Mouse (Mus musculus) liver, embryonic 13.5 days (tissue): Measurements from ENCODE around the gene Tfpi2. TPM values are rescaled to one million over a fixed set of nuclear protein-coding genes. Genes with fewer than 3 reads are reported as not detected.

Experiments
- ATAC-seq: fragments of 200-750 bp; cut with Nextera tagmentation; 2 replicates; pipeline ENCODE4 v1.8.0; 2017; ENCODE audit warnings: low read depth, mild to moderate bottlenecking, moderate number of reproducible peaks, moderate library complexity
- DNase-seq: peaks from one replicate; pipeline ENCODE4 v3.0.0; 2022
- H3K27ac ChIP-seq: fragments of 300-500 bp; sonication (generic); 2 replicates; pipeline ENCODE4 v1.5.1; 2015; ENCODE audit warnings: moderate library complexity, mild to moderate bottlenecking, inconsistent platforms
- H3K27me3 ChIP-seq: fragments of 300-500 bp; sonication (generic); 2 replicates; pipeline ENCODE4 v1.6.1; 2015; ENCODE audit warnings: mild to moderate bottlenecking, inconsistent platforms
- H3K36me3 ChIP-seq: fragments of 300-500 bp; sonication (generic); 2 replicates; pipeline ENCODE4 v1.6.1; 2015; ENCODE audit warnings: mild to moderate bottlenecking, inconsistent platforms
- H3K4me1 ChIP-seq: fragments of 300-500 bp; sonication (generic); replicated peaks from 2 replicates; pipeline ENCODE4 v1.6.1; 2015; ENCODE audit warnings: inconsistent platforms
- H3K4me2 ChIP-seq: fragments of 300-500 bp; sonication (generic); 2 replicates; pipeline ENCODE4 v1.6.1; 2015; ENCODE audit warnings: inconsistent platforms, mild to moderate bottlenecking, moderate library complexity
- H3K4me3 ChIP-seq: fragments of 300-500 bp; sonication (generic); replicated peaks from 2 replicates; pipeline ENCODE4 v1.5.1; 2015; ENCODE audit warnings: mild to moderate bottlenecking, inconsistent platforms
- H3K9ac ChIP-seq: fragments of 300-500 bp; sonication (generic); 2 replicates; pipeline ENCODE4 v1.6.1; 2015; ENCODE audit warnings: mild to moderate bottlenecking, inconsistent platforms
- H3K9me3 ChIP-seq: fragments of 300-500 bp; sonication (generic); replicated peaks from 2 replicates; pipeline ENCODE4 v1.6.1; 2016; ENCODE audit warnings: inconsistent platforms
- WGBS: fragments of 180-500 bp; shearing (Covaris S2); methylation state at CpG from one replicate; pipeline ENCODE4 v1.1.7; 2015; ENCODE audit not compliant: insufficient replicate concordance; 5-methylcytosine and 5-hydroxymethylcytosine counted together
- polyA plus RNA-seq: library from polyadenylated mRNA; unstranded; fragments of >200 nt; fragmentation: Nextera tagmentation; extraction: Ambion mirVana; gene quantifications from 2 replicates; pipeline ENCODE4 v1.2.1, GENCODE M21; 2015

Gene Tfpi2
- 15.8 and 23.1 TPM in 2 replicates for polyA plus RNA-seq

- peak; percentile 83 for ATAC-seq
- Histone ChIP-seq H3K4me2 (no peak within 1 kb of the TSS), H3K27ac (peak within 1 kb of the TSS; percentile 3), H3K4me1 (no peaks in the 10 kb centered on the region), H3K36me3 (no peaks in the 10 kb centered on the region), H3K27me3 (no peaks in the 10 kb centered on the region), H3K4me3 (0 out of 2 replicates have a peak within 1 kb of the TSS, but pooled peaks have one; percentile 7), H3K9me3 (no peaks in the 10 kb centered on the region), H3K9ac (no peak within 1 kb of the TSS)
- no peak for DNase-seq
- 64% methylated on average over 3 of the region's 3 CpGs for WGBS
These were observed at the start of gene Tfpi2 for GRCm38 (mm10) chr6:3988750-3989149. TSS of gene Tfpi2 (minus strand) at chr6:3988919.

DNA sequence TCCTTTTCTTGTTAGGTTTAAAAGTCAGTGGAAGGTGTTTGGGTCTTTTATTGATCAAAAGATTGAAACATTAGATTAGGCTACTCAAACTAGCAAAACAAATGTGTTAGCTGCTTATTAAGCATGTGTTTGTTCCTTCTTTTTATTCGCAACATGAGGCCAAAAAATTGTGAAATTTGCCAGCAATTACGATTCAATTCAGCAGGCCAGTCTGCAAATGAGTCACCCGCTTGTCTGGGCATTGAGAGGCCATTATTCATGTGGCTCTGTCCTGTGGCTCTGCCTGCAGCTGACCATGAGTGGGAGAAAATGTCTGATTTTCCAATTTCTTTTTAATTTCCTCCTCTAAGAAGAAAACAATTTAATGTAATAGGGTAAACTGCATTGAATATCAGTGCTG is 42.2 kb upstream of the Tfpi2 start:
- H3K4me2 ChIP-seq = no peak overlapping the region
- H3K36me3 ChIP-seq = no peaks in the 10 kb centered on the region
- H3K9me3 ChIP-seq = no peaks in the 10 kb centered on the region
- ATAC-seq (no peak), DNase-seq (no peak)
- H3K4me1 ChIP-seq = no peaks in the 10 kb centered on the region
- 56% methylated on average over 3 of the region's 3 CpGs for WGBS
- no peak overlapping the region for H3K4me3 ChIP-seq
- H3K9ac ChIP-seq = no peak overlapping the region
- H3K27me3 ChIP-seq = no peaks in the 10 kb centered on the region
- H3K27ac ChIP-seq = no peak overlapping the region

DNA sequence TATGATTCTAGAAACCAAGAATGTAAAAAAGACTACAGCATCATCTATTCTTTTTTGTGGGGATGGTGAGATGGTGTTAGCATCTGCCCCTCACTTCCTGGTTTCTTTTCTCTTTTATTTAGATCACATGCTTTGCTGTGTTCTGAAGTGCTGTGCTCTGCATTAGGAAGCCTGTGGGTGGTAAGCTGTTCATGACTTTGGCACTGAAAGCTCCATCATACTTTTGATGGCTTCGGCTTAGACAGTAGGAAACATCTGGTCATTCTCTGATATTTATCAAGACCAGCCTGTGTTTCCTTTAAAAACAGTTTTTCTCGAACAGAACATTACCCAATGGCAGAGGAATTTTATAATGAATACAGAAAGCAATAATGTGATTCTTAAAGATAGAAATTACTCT is 37.6 kb upstream of the Tfpi2 start:
- H3K27me3 ChIP-seq = no peaks in the 10 kb centered on the region
- no peaks in the 10 kb centered on the region for H3K4me1 ChIP-seq
- DNase-seq (no peak), ATAC-seq (no peak)
- H3K4me2 ChIP-seq = no peak overlapping the region
- H3K9ac ChIP-seq = no peak overlapping the region
- 18% methylated on average over 2 of the region's 2 CpGs for WGBS
- H3K9me3 ChIP-seq = no peaks in the 10 kb centered on the region
- H3K36me3 ChIP-seq = no peaks in the 10 kb centered on the region
- H3K4me3 ChIP-seq = no peak overlapping the region
- no peak overlapping the region for H3K27ac ChIP-seq

GRCm38 (mm10) chr6:4022645-4023044 is 33.9 kb upstream of the Tfpi2 start:
- 48% methylated on average over 1 of the region's 1 CpGs for WGBS
- Histone ChIP-seq H3K27me3 (no peaks in the 10 kb centered on the region), H3K4me1 (no peaks in the 10 kb centered on the region), H3K9ac (no peak overlapping the region), H3K36me3 (no peaks in the 10 kb centered on the region), H3K4me3 (no peak overlapping the region), H3K9me3 (no peaks in the 10 kb centered on the region), H3K27ac (no peak overlapping the region), H3K4me2 (no peak overlapping the region)
- ATAC-seq = no peak
- no peak for DNase-seq

- Histone ChIP-seq H3K27me3 (no peaks in the 10 kb centered on the region), H3K9ac (no peak overlapping the region), H3K4me3 (no peak overlapping the region), H3K27ac (no peak overlapping the region), H3K4me2 (no peak overlapping the region), H3K36me3 (no peaks in the 10 kb centered on the region), H3K9me3 (no peaks in the 10 kb centered on the region), H3K4me1 (no peaks in the 10 kb centered on the region)
- ATAC-seq = no peak
- DNase-seq = no peak
These were observed 20.8 kb upstream of the Tfpi2 start for GRCm38 (mm10) chr6:4009548-4009947.

GRCm38 (mm10) chr6:4008501-4009040 is 19.9 kb upstream of the Tfpi2 start:
- Histone ChIP-seq H3K4me1 (no peaks in the 10 kb centered on the region), H3K9me3 (no peaks in the 10 kb centered on the region), H3K36me3 (no peaks in the 10 kb centered on the region), H3K9ac (no peak overlapping the region), H3K4me2 (no peak overlapping the region), H3K27ac (no peak overlapping the region), H3K4me3 (no peak overlapping the region), H3K27me3 (no peaks in the 10 kb centered on the region)
- WGBS = 72% methylated on average over 2 of the region's 2 CpGs
- no peak for ATAC-seq
- no peak for DNase-seq

- ATAC-seq = no peak
- Histone ChIP-seq H3K4me3 (peak overlapping the region; percentile 56; the same call in 1 of the 2 replicates), H3K9me3 (no peaks in the 10 kb centered on the region), H3K36me3 (no peaks in the 10 kb centered on the region), H3K4me1 (no peaks in the 10 kb centered on the region), H3K4me2 (no peak overlapping the region), H3K27ac (no peak overlapping the region), H3K9ac (no peak overlapping the region), H3K27me3 (no peaks in the 10 kb centered on the region)
- 40% methylated on average over 2 of the region's 2 CpGs for WGBS
- no peak for DNase-seq
These were observed 16.1 kb upstream of the Tfpi2 start for GRCm38 (mm10) chr6:4004808-4005207.

GRCm38 (mm10) chr6:4003890-4004306 is 15.2 kb upstream of the Tfpi2 start, which contains the start of gene Gng11:
TSS of gene Gng11 (plus strand) at chr6:4003904.
- Histone ChIP-seq H3K4me3 (peak within 1 kb of the TSS; percentile 56), H3K27me3 (no peaks in the 10 kb centered on the region), H3K27ac (peak within 1 kb of the TSS; percentile 69), H3K4me1 (no peaks in the 10 kb centered on the region), H3K36me3 (no peaks in the 10 kb centered on the region), H3K9me3 (no peaks in the 10 kb centered on the region), H3K9ac (peak within 1 kb of the TSS; percentile 63), H3K4me2 (peak within 1 kb of the TSS; percentile 65)
- peak; percentile 76 for ATAC-seq
- under 1% methylated on average over 19 of the region's 19 CpGs for WGBS
- peak; percentile 4 for DNase-seq

DNA sequence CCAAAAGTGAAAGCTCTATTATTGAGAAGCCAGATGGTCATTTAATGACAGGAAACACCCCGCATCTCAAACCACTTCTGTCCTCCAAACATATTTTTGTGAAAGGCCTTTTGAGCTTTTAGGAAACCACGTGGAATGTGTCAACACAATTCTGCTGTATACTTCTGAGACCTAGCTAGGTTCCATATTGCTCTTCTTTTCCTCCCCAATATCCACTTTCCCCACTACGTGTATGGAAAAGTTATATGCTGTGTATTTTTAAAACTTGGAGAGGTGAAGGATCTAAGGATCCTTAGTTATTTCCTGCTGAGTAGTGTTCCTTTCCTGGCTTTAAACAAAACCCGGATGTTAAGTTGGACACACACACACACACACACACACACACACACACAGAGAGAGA is 14.7 kb upstream of the Tfpi2 start:
- H3K27ac ChIP-seq = peak overlapping the region; percentile 0; the same call in 1 of the 2 replicates
- 9% methylated on average over 4 of the region's 4 CpGs for WGBS
- no peak overlapping the region for H3K9ac ChIP-seq
- H3K36me3 ChIP-seq = no peaks in the 10 kb centered on the region
- H3K4me3 ChIP-seq = no peak overlapping the region
- no peak for ATAC-seq
- H3K4me1 ChIP-seq = no peaks in the 10 kb centered on the region
- no peaks in the 10 kb centered on the region for H3K27me3 ChIP-seq
- DNase-seq = no peak
- H3K4me2 ChIP-seq = peak overlapping the region; percentile 65; the same call in 1 of the 2 replicates
- H3K9me3 ChIP-seq = no peaks in the 10 kb centered on the region

GRCm38 (mm10) chr6:4000716-4001115 is 12.0 kb upstream of the Tfpi2 start:
- DNase-seq (no peak), ATAC-seq (peak; percentile 36; the same call in 1 of the 2 replicates)
- Histone ChIP-seq H3K36me3 (no peaks in the 10 kb centered on the region), H3K4me3 (no peak overlapping the region), H3K9me3 (no peaks in the 10 kb centered on the region), H3K27ac (no peak overlapping the region), H3K27me3 (no peaks in the 10 kb centered on the region), H3K9ac (no peak overlapping the region), H3K4me1 (no peaks in the 10 kb centered on the region), H3K4me2 (no peak overlapping the region)
- 45% methylated on average over 3 of the region's 3 CpGs for WGBS

DNA sequence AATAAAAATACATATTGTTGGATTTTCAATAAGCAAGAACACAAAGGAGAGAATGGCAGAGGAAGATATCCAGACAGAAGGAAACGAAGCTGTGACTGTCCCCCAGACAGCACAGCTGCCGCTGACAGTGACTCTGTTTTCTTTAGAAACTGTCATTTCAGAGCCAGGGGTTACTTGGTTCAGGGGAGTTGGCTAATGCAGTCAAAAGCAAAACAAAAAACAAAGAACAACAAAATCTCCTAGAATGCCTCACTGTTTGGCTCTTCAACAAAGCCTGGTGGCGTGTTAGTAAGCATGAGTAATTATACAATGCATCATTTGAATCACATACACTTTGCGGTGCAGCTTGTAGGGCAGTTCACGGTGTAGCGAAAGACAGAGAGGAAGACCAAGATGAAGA is 10.6 kb upstream of the Tfpi2 start:
- no peak for DNase-seq
- 66% methylated on average over 6 of the region's 6 CpGs for WGBS
- H3K36me3 ChIP-seq = no peaks in the 10 kb centered on the region
- no peaks in the 10 kb centered on the region for H3K9me3 ChIP-seq
- H3K27me3 ChIP-seq = no peaks in the 10 kb centered on the region
- no peak overlapping the region for H3K4me2 ChIP-seq
- H3K4me3 ChIP-seq = no peak overlapping the region
- H3K27ac ChIP-seq = no peak overlapping the region
- no peak for ATAC-seq
- H3K9ac ChIP-seq = no peak overlapping the region
- no peaks in the 10 kb centered on the region for H3K4me1 ChIP-seq

GRCm38 (mm10) chr6:3998089-3998488 is 9.4 kb upstream of the Tfpi2 start:
- no peaks in the 10 kb centered on the region for H3K27me3 ChIP-seq
- DNase-seq (no peak), ATAC-seq (no peak)
- H3K9ac ChIP-seq = no peak overlapping the region
- H3K27ac ChIP-seq = no peak overlapping the region
- WGBS = 41% methylated on average over 4 of the region's 4 CpGs
- H3K4me2 ChIP-seq = no peak overlapping the region
- H3K4me1 ChIP-seq = no peaks in the 10 kb centered on the region
- H3K36me3 ChIP-seq = no peaks in the 10 kb centered on the region
- no peak overlapping the region for H3K4me3 ChIP-seq
- H3K9me3 ChIP-seq = no peaks in the 10 kb centered on the region
